Mouse (Mus musculus) T-helper 2 cell (primary cell): ENCODE results near the gene 4921504E06Rik.

Experiments
- in situ Hi-C: fragments of 300-600 bp; cut with MboI, MseI; formaldehyde crosslinking; loops from one replicate; pipeline ENCODE4 v1.15.1; 2025; ENCODE audit warnings: high pct_unique_total_duplicates

The 4921504E06Rik gene

GRCm38 (mm10) chr2:19553821-19554592 is at the start of gene 4921504E06Rik:
4921504E06Rik (minus strand) TSS chr2:19553914.
- in situ Hi-C loops, result loop anchor here (5.0 kb wide), 1 partner anchor 73 kb away; no protein-coding TSS in a partner anchor

GRCm38 (mm10) chr2:19601386-19601925 is 47.7 kb upstream of the 4921504E06Rik start:
- in situ Hi-C loops, result no loop called here

- in situ Hi-C loops, result no loop called here
These were observed 47.1 kb upstream of the 4921504E06Rik start for GRCm38 (mm10) chr2:19600860-19601259.

GRCm38 (mm10) chr2:19599801-19600200 is 46.1 kb upstream of the 4921504E06Rik start:
- in situ Hi-C loops, result no loop called here

- in situ Hi-C loops, result no loop called here
These were observed 43.3 kb upstream of the 4921504E06Rik start for GRCm38 (mm10) chr2:19596988-19597387.

GRCm38 (mm10) chr2:19596426-19596825 is 42.7 kb upstream of the 4921504E06Rik start:
- in situ Hi-C loops, result no loop called here

- in situ Hi-C loops, result no loop called here
These were observed 41.1 kb upstream of the 4921504E06Rik start for GRCm38 (mm10) chr2:19594856-19595255.

DNA sequence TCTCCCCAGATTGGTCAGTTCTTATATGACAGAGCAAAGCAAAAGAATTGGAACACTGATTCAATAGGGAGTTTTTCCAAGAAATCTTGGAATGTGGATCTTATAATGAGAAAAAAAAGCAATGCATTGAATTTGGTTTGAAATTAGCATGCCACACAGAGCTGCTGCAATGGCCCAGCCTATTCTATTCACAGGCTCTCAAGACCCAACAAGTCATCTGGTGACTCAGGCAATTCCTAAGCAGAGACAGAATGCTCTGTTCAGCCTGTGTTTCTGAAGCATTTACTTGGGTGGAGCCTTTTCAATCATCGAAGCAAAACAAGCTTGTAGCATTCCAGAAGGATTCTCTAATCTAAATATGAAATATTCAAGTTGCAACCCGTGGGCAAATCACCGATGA is 26.1 kb upstream of the 4921504E06Rik start:
- in situ Hi-C loops, result no loop called here

DNA sequence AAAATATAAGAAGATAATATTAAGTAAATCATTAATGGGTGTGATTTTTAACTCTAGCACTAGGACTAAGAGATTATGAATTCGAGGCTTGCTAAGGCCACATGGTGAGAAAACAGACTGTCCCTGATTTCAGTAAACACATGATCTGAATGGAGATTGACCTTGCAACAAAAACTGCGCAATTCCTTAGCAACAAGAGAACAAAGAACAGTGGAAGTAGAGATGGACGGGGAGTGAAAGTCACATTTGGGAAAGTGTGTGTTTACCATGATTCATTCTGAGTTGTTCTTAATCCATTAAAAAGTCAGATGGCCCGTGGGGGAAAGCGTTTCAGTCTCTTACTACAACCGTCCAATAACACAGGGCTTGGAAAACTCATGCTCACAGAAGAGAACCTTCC is 25.5 kb upstream of the 4921504E06Rik start:
- in situ Hi-C loops, result no loop called here

DNA sequence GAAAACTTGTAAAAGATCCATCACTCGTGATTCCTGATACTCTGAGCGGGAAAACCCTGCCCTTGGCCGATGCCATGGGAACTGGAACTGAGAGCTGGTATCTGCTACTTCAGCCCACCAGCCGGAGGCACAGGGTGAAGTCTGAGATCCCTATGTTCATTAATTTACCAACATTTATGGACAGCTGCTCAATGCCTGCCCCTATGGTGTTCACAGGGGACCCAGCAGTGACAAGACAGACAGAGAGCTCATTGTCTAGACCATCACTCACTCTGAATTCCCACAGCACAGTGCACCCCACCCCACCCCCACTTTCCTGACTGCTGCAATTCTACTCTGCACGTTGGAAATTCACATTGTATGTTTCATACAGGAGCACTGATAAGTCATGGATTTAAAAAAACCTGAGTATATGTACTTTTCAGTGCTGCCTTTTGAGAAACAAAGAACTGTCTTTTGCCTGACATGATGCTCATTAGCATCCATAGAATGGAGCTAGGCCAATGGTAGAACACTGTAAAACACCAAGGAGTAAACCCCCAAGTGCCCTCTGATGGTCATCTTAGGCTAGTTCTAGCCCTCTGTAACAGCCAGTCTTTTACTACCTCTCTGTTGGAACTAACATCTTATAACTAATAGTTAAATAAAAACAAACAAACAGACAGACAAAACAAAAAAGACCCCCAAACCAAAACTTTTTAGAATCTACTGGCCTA is 8.6 kb upstream of the 4921504E06Rik start:
- in situ Hi-C loops, result loop anchor here (10.0 kb wide), 1 partner anchor 977 kb away; no protein-coding TSS in a partner anchor

DNA sequence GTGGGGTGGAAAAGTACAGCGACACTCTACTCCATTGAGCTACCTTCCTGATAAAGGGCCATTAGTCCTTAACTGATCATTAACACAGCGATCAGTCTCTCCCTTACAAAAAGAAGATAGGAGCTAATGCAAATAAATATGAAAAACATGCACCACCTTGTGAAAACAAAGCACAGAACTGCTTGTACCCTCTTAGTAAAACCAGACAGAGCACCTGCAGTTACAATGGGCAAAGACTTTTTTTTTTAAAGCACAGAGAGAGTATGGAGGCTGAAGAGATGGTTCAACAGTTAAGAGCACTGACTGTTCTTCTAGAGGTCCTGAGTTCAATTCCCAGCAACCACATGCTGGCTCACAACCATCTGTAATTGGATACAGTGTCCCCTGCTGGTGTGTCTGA is 6.9 kb upstream of the 4921504E06Rik start:
- in situ Hi-C loops, result loop anchor here (10.0 kb wide), 1 partner anchor 976 kb away; no protein-coding TSS in a partner anchor

GRCm38 (mm10) chr2:19560071-19560470 is 6.4 kb upstream of the 4921504E06Rik start:
- in situ Hi-C loops, result loop anchor here (10.0 kb wide), 1 partner anchor 975 kb away; no protein-coding TSS in a partner anchor

- in situ Hi-C loops, result loop anchor here (5.0 kb wide), 1 partner anchor 76 kb away; no protein-coding TSS in a partner anchor
These were observed 2.3 kb downstream of the 4921504E06Rik start for GRCm38 (mm10) chr2:19551396-19551795.

- in situ Hi-C loops, result no loop called here
These were observed 12.8 kb downstream of the 4921504E06Rik start for GRCm38 (mm10) chr2:19540906-19541305.

DNA sequence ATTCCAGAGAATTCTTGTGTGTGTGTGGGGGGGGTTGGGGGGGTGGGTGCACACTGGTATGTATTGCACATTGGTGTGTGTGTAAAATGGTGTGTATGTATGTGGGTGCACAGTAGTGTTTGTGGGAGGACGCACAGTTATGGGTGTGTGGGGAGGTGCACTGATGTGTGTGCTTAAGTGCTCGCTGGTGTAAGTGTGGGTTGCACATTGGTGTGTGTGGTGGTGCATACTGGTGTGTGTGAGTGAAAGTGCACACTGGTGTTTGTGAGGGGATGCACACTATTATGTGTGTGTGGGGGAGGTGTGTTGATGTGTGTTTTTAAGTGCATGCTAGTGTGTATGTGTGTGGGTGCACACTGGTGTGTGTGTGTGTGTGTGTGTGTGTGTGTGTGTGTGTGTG is 24.3 kb downstream of the 4921504E06Rik start:
- in situ Hi-C loops, result loop anchor here (10.0 kb wide), 1 partner anchor 555 kb away; no protein-coding TSS in a partner anchor

- in situ Hi-C loops, result loop anchor here (10.0 kb wide), 1 partner anchor 554 kb away; no protein-coding TSS in a partner anchor
These were observed 24.9 kb downstream of the 4921504E06Rik start for GRCm38 (mm10) chr2:19528797-19529196.

DNA sequence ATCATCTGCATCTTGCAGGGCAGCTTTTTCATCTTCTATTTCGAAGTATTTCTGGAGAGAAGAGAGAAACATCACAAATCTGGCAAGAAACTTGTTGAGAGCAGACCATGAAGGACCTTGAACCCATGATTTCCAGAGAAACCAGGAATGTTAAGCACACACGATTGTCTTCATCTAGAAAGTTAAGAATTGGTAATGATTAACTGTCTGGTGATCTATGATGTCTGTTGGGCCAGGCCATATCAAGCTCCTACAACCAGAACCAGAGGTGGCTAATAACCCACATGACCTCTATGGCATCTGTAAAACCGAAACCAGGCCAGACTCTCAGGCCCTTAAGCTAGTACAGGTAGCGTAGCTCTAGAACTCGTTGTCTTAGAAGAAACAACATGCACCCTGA is 29.6 kb downstream of the 4921504E06Rik start:
- in situ Hi-C loops, result loop anchor here (10.0 kb wide), 1 partner anchor 549 kb away; no protein-coding TSS in a partner anchor

GRCm38 (mm10) chr2:19521662-19522061 is 32.1 kb downstream of the 4921504E06Rik start:
- in situ Hi-C loops, result loop anchor here (10.0 kb wide), 1 partner anchor 547 kb away; no protein-coding TSS in a partner anchor

DNA sequence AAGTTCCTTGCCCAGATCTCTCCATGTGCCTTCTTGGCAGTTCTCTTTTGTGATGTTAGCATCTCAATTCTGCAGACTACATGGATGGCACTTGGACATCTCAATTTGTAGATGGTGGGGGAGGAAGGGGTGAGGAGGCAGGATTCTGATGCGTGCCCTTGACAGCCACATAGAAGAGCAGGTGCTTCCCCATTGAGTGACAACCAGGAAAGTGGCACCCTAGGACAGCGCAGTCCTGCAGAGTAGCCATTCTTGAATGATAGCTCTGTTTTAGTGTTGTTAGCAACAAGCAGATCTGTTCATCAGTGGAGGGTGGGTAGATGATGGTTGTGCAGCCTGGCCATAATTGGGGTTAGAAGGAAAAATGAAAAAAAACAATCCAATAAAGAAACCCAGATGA is 33.1 kb downstream of the 4921504E06Rik start:
- in situ Hi-C loops, result loop anchor here (10.0 kb wide), 1 partner anchor 546 kb away; no protein-coding TSS in a partner anchor

DNA sequence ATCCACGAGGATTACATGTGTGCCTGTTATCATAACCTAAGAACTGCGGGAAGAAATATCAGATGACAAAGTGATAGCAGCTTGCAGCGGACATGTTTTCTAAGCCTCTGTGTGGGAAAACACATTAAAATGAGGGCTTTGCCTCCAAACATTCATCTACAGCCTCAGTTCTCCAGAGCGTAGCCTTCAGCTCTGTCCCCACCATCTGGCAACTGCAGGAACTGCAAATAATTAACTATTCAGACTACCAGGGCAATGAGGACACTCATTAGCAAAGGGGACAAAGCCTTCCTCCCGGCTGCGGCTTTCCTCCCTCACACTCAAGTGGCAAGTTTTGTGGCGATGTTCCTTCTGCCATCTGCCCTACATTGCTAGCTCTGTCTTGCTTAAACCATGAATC is 33.9 kb downstream of the 4921504E06Rik start:
- in situ Hi-C loops, result loop anchor here (5.0 to 10.0 kb wide), 2 partner anchors 87 to 545 kb away; no protein-coding TSS in a partner anchor

DNA sequence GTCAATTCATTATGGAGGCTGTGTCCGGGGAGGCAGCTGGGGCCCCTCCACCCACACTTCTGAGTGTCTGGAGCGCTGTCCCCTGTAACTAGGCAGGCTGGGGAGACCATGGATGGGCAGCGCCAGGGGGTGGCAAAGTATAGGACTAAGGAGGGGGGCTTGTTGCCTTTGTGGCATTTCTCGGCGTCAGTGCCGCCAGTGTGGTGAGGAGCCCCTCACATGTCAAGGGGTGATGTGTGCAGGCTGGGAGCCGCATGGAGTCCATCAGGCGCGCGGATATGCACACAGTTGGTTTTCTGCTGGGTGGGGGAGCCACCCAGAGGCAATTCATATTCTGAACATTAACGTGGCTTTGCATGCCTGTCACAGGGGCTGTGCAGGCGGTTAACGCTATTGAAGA is 35.8 kb downstream of the 4921504E06Rik start:
- in situ Hi-C loops, result loop anchor here (5.0 kb wide), 1 partner anchor 86 kb away; no protein-coding TSS in a partner anchor

DNA sequence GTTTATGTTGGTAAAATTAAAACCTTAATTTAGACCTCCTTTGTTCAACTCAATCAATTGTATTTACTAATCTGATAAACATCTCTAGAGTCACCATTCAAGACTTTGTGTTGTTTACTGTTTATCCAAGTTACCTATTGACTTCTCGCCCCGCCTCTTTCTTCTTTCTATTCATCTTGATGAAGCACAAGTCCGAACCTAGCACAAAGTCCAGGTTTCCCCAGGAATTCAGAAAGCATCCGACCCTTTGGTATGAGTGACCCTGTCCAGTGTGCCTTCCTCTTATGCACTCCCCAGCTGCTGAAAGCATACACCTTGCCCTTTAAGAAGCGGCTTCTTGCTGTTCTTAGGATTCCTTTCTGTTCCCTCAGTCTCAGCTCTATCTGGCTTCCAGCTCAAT is 41.3 kb downstream of the 4921504E06Rik start:
- in situ Hi-C loops, result no loop called here
